Mouse (Mus musculus) liver, adult 2 months (tissue): ENCODE data around the gene Dusp27. TPM values are rescaled to one million over a fixed set of nuclear protein-coding genes. Genes with fewer than 3 reads are reported as not detected.

Experiments used
- DNase-seq: peaks from one replicate; pipeline ENCODE4 v3.0.0-alpha.2; 2011; ENCODE audit warnings: low read depth, low spot score; ENCODE audit errors: extremely low read depth
- H3K27ac ChIP-seq: fragments of 200-500 bp; replicated peaks from 2 replicates; pipeline ENCODE4 v1.5.1; 2012; ENCODE audit warnings: low read depth, mild to moderate bottlenecking, control low read depth, inconsistent platforms, low read length; ENCODE audit not compliant: insufficient read depth
- H3K27me3 ChIP-seq: fragments of 200-500 bp; 2 replicates; pipeline ENCODE4 v1.6.1; 2012; ENCODE audit warnings: mild to moderate bottlenecking, moderate library complexity, low read length, inconsistent platforms; ENCODE audit not compliant: control insufficient read depth, insufficient read depth
- H3K36me3 ChIP-seq: fragments of 200-500 bp; 2 replicates; pipeline ENCODE4 v1.6.1; 2012; ENCODE audit warnings: low read length, inconsistent platforms; ENCODE audit not compliant: control insufficient read depth, insufficient read depth
- H3K4me1 ChIP-seq: fragments of 200-500 bp; 2 replicates; pipeline ENCODE4 v1.6.1; 2011; ENCODE audit warnings: low read length; ENCODE audit not compliant: control insufficient read depth, insufficient read depth
- H3K4me3 ChIP-seq: fragments of 200-500 bp; 2 replicates; pipeline ENCODE4 v1.5.1; 2011; ENCODE audit warnings: low read depth, mild to moderate bottlenecking, control low read depth, low read length, moderate library complexity; ENCODE audit not compliant: insufficient read depth
- H3K79me2 ChIP-seq: fragments of 200-500 bp; 2 replicates; pipeline ENCODE4 v1.6.1; 2012; ENCODE audit warnings: inconsistent platforms, mild to moderate bottlenecking, low read length, moderate library complexity; ENCODE audit not compliant: control insufficient read depth, insufficient read depth
- H3K9ac ChIP-seq: fragments of 200-500 bp; 2 replicates; pipeline ENCODE4 v1.6.1; 2012; ENCODE audit warnings: low read depth, mild to moderate bottlenecking, control low read depth, inconsistent platforms, low read length
- CTCF ChIP-seq: fragments of 200-500 bp; IDR thresholded peaks from 2 replicates; pipeline ENCODE4 v1.5.1; 2011; ENCODE audit warnings: low read depth, low read length, control low read depth
- POLR2A ChIP-seq: fragments of 200-500 bp; IDR thresholded peaks from 2 replicates; pipeline ENCODE4 v1.6.1; 2011; ENCODE audit warnings: low read length, control low read depth; ENCODE audit not compliant: insufficient read depth; ENCODE audit errors: extremely low read depth
- WGBS: fragments of 180-500 bp; shearing (Covaris S2); methylation state at CpG from one replicate; pipeline ENCODE4 v1.1.7; 2018; 5-methylcytosine and 5-hydroxymethylcytosine counted together
- polyA plus RNA-seq: library from polyadenylated mRNA; depleted of rRNA; stranded (reverse); fragments of >200 nt; gene quantifications from 2 replicates; pipeline ENCODE4 v1.2.3, GENCODE M21; 2012
- total RNA-seq: library from RNA; depleted of rRNA; stranded (reverse); fragments of >200 nt; gene quantifications from 2 replicates; pipeline ENCODE4 v1.2.3, GENCODE M21; 2014

Dusp27 gene
- total and polyA plus RNA-seq, 2 experiments = not detected

- no peaks in the 10 kb centered on the region for H3K36me3 ChIP-seq
- H3K4me3 ChIP-seq = no peak overlapping the region
- no peaks in the 10 kb centered on the region for H3K4me1 ChIP-seq
- H3K27me3 ChIP-seq = no peaks in the 10 kb centered on the region
- no peak overlapping the region for H3K27ac ChIP-seq
- WGBS = 100% methylated on average over 1 of the region's 1 CpGs
- H3K79me2 ChIP-seq = no peaks in the 10 kb centered on the region
- no peak for TF ChIP-seq POLR2A
- no peak for TF ChIP-seq CTCF
- no peak overlapping the region for H3K9ac ChIP-seq
- no peak for DNase-seq
Measured at GRCm38 (mm10) chr1:166123045-166123444, 4.7 kb downstream of the Dusp27 start.

DNA sequence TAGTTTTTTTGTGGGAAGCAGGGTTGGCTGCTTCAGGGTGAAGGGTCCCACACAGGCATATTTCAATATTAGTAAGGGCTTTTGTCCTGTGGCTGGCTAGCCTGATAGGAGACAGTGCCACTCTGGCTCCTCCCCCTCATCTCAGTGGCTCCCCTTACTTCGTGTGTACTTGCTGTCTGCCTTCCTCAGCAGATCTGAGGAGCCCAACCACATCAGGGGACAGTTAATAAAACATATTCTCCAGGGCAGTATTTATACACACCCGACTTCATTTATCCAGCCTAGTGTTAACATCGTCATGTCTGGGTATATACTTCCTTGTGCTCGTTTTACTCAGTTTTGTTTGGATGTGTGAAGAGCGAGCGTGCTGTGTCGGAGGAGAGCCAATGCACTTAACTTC lies 5.6 kb downstream of the Dusp27 start:
- no peaks in the 10 kb centered on the region for H3K4me1 ChIP-seq
- H3K36me3 ChIP-seq = no peaks in the 10 kb centered on the region
- H3K79me2 ChIP-seq = no peaks in the 10 kb centered on the region
- no peak overlapping the region for H3K4me3 ChIP-seq
- no peak for TF ChIP-seq CTCF
- no peak for DNase-seq
- 82% methylated on average over 7 of the region's 7 CpGs for WGBS
- H3K27me3 ChIP-seq = no peaks in the 10 kb centered on the region
- no peak overlapping the region for H3K27ac ChIP-seq
- H3K9ac ChIP-seq = no peak overlapping the region

DNA sequence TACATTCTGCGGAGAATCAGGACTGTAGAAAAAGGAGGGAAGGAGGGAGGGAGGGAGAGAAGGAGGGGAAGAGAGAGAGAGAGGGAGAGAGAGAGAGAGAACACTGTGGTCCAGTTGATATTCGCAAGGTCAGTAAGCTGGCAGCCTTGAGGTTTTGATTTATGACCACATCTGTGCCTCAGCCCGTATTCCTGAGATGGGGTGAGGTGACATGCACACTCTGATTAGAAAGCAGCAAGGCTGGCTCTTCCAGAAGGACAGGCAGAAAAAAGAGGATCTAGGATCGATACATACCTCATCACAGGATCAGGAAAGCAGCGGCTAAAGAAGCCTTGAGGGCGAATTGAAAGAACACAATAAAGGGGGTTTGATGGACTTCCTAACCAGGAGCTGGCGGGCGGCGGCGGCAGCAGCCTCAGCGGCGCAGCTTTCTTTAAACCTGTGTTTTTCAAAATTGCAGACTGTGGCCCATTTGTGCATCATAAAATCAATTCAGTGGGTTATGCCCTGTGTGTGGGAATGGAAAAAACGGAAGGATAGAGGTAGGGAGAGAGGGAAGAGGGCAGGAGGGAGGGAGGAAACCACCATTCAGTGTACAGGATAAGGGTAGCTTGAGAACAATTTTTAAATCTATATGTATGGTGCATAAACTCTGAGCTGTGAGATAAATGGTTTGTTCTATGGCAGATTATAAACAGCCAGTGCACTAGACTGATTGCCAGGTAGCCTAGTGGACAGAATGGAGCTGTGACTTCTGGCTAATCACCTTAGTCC lies 9.7 kb downstream of the Dusp27 start:
- Histone ChIP-seq H3K36me3 (no peaks in the 10 kb centered on the region), H3K79me2 (no peaks in the 10 kb centered on the region), H3K9ac (no peak overlapping the region), H3K4me1 (no peaks in the 10 kb centered on the region), H3K27ac (no peak overlapping the region), H3K27me3 (no peaks in the 10 kb centered on the region), H3K4me3 (no peak overlapping the region)
- 84% methylated on average over 13 of the region's 13 CpGs for WGBS
- no peak for DNase-seq
- TF ChIP-seq CTCF (no peak), POLR2A (no peak)

DNA sequence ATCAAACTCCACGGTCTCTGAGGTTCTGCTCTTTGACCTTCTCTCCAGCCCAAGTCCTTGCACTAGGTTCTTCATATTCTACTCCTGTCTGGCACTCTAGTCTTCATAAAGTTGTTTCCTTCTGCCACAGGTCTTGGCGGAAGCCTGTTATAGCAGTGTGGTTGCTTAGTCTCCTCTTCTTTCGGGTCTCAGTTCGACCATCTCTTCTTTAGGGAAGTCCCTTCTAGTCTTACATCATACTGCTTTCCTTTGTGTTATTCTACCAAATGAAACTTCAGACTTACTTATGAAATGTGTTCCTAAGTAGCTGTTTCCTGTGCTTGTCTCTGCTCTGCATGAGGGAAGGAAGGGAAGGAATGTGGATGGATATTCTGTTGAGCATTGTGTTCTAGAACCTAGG lies 12.0 kb downstream of the Dusp27 start:
- Histone ChIP-seq H3K36me3 (no peaks in the 10 kb centered on the region), H3K27me3 (no peaks in the 10 kb centered on the region), H3K79me2 (no peaks in the 10 kb centered on the region), H3K27ac (no peak overlapping the region), H3K9ac (no peak overlapping the region), H3K4me3 (no peak overlapping the region), H3K4me1 (no peaks in the 10 kb centered on the region)
- 84% methylated on average over 4 of the region's 4 CpGs for WGBS
- TF ChIP-seq CTCF (no peak), POLR2A (no peak)
- no peak for DNase-seq

GRCm38 (mm10) chr1:166114986-166115385 lies 12.7 kb downstream of the Dusp27 start:
- H3K36me3 ChIP-seq = no peaks in the 10 kb centered on the region
- DNase-seq = no peak
- WGBS = 80% methylated on average over 3 of the region's 3 CpGs
- no peak overlapping the region for H3K9ac ChIP-seq
- no peak overlapping the region for H3K4me3 ChIP-seq
- H3K27ac ChIP-seq = no peak overlapping the region
- no peaks in the 10 kb centered on the region for H3K79me2 ChIP-seq
- TF ChIP-seq CTCF (no peak), POLR2A (no peak)
- no peaks in the 10 kb centered on the region for H3K27me3 ChIP-seq
- no peaks in the 10 kb centered on the region for H3K4me1 ChIP-seq

GRCm38 (mm10) chr1:166105464-166105863 lies 22.3 kb downstream of the Dusp27 start:
- DNase-seq = no peak
- Histone ChIP-seq H3K9ac (no peak overlapping the region), H3K79me2 (no peaks in the 10 kb centered on the region), H3K27ac (no peak overlapping the region), H3K36me3 (no peaks in the 10 kb centered on the region), H3K4me3 (no peak overlapping the region), H3K4me1 (no peaks in the 10 kb centered on the region), H3K27me3 (no peaks in the 10 kb centered on the region)
- 69% methylated on average over 6 of the region's 6 CpGs for WGBS
- no peak for TF ChIP-seq CTCF
- no peak for TF ChIP-seq POLR2A
